Mouse (Mus musculus): ENCODE data around the gene Grn. TPM values are rescaled to one million over a fixed set of nuclear protein-coding genes. Genes with fewer than 3 reads are reported as not detected.

Grn gene
- polyA plus RNA-seq, 1 experiment from 2014 or later = 161 TPM

GRCm38 (mm10) chr11:102433866-102434265 lies 3.8 kb downstream of the Grn start:
- DNase-seq = no peak
- Histone ChIP-seq H3K4me1 (ENCODE audit: insufficient read depth) (peaks cover 26% of the 10 kb centered on the region), H3K4me2 (ENCODE audit: low read depth, low read length) (0 out of 2 replicates have a peak overlapping the region, but pooled peaks have one; percentile 61), H3K9ac (replicated peaks) (no peak overlapping the region), H3K27ac (ENCODE audit: low read depth) (no peak overlapping the region), H3K4me3 (ENCODE audit: low read depth, low read length) (no peak overlapping the region), H3K36me3 (replicated peaks; ENCODE audit: insufficient read depth, low read length) (peaks cover 18% of the 10 kb centered on the region), H3K27me3 (ENCODE audit: insufficient read depth, low read length) (peaks cover 16% of the 10 kb centered on the region), H3K9me3 (ENCODE audit: low read length) (no peaks in the 10 kb centered on the region)
- 84% methylated on average over 7 of the region's 7 CpGs for WGBS (ENCODE audit: insufficient replicate concordance)
- ATAC-seq = no peak
- no peak for TF ChIP-seq CTCF (IDR thresholded peaks at IDR 0.05; ENCODE audit: low read depth)
- no peak for TF ChIP-seq EP300 (IDR thresholded peaks at IDR 0.05; ENCODE audit: low read depth)

DNA sequence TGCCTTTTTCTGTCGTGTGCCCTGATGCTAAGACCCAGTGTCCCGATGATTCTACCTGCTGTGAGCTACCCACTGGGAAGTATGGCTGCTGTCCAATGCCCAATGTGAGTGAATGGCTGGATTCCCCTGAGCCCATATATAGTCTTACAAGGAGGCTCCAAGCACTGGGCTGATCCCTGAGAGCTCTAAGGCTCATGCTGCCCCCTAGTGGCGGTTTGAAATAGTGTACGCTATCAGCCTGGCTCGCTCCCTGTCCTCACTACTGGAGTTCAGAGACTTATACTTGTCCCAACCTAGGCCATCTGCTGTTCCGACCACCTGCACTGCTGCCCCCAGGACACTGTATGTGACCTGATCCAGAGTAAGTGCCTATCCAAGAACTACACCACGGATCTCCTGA lies 4.3 kb downstream of the Grn start:
- peak; percentile 89 for DNase-seq
- Histone ChIP-seq H3K27me3 (ENCODE audit: insufficient read depth, low read length) (peaks cover 18% of the 10 kb centered on the region), H3K4me2 (ENCODE audit: low read depth, low read length) (no peak overlapping the region), H3K4me1 (ENCODE audit: insufficient read depth) (peaks cover 25% of the 10 kb centered on the region), H3K27ac (ENCODE audit: low read depth) (no peak overlapping the region), H3K9ac (replicated peaks) (no peak overlapping the region), H3K9me3 (ENCODE audit: low read length) (no peaks in the 10 kb centered on the region), H3K36me3 (replicated peaks; ENCODE audit: insufficient read depth, low read length) (peaks cover 18% of the 10 kb centered on the region), H3K4me3 (ENCODE audit: low read depth, low read length) (no peak overlapping the region)
- WGBS (ENCODE audit: insufficient replicate concordance) = 17% methylated on average over 7 of the region's 7 CpGs
- ATAC-seq = no peak
- TF ChIP-seq CTCF (IDR thresholded peaks at IDR 0.05; ENCODE audit: low read depth) (peak; percentile 97), EP300 (IDR thresholded peaks at IDR 0.05; ENCODE audit: low read depth) (no peak)

DNA sequence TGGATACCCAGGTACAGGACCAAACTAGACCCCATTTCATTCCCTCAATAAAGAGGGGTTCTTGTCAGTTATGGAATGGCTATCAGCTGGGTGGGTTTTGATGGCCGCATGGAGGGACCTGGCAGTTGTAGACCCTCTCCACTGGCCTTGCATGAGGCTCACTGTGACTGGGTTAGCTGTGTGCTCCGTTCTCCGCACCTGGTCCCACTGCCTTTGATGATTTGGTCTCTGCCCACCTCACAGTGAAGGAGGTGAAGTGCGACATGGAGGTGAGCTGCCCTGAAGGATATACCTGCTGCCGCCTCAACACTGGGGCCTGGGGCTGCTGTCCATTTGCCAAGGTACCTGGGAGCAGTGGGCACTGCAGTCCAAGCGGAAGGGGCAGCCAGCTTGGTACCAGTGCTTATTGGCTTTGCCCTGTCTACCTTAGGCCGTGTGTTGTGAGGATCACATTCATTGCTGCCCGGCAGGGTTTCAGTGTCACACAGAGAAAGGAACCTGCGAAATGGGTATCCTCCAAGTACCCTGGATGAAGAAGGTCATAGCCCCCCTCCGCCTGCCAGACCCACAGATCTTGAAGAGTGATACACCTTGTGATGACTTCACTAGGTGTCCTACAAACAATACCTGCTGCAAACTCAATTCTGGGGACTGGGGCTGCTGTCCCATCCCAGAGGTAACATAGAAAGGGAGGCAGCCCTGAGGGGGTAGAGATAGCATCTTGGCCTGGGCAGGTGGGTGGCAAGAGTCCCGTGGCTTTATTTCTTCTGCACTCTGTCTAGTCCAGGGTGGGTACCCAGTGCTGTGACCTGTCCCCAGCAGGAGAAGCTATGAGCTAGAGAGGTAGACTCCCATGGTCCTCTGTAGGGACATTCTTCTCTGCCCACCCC lies 4.9 kb downstream of the Grn start:
- TF ChIP-seq CTCF (IDR thresholded peaks at IDR 0.05; ENCODE audit: low read depth) (no peak), EP300 (IDR thresholded peaks at IDR 0.05; ENCODE audit: low read depth) (no peak)
- Histone ChIP-seq H3K4me1 (ENCODE audit: insufficient read depth) (peaks cover 18% of the 10 kb centered on the region), H3K36me3 (replicated peaks; ENCODE audit: insufficient read depth, low read length) (peaks cover 18% of the 10 kb centered on the region), H3K27me3 (ENCODE audit: insufficient read depth, low read length) (peaks cover 21% of the 10 kb centered on the region), H3K4me2 (ENCODE audit: low read depth, low read length) (no peak overlapping the region), H3K9ac (replicated peaks) (no peak overlapping the region), H3K9me3 (ENCODE audit: low read length) (no peaks in the 10 kb centered on the region), H3K4me3 (ENCODE audit: low read depth, low read length) (no peak overlapping the region), H3K27ac (ENCODE audit: low read depth) (no peak overlapping the region)
- 82% methylated on average over 11 of the region's 11 CpGs for WGBS (ENCODE audit: insufficient replicate concordance)
- ATAC-seq (no peak), DNase-seq (no peak)

GRCm38 (mm10) chr11:102435754-102436470 lies 5.8 kb downstream of the Grn start:
- Histone ChIP-seq H3K4me1 (ENCODE audit: insufficient read depth) (peaks cover 18% of the 10 kb centered on the region), H3K27me3 (ENCODE audit: insufficient read depth, low read length) (peaks cover 21% of the 10 kb centered on the region), H3K36me3 (replicated peaks; ENCODE audit: insufficient read depth, low read length) (peaks cover 18% of the 10 kb centered on the region), H3K9ac (replicated peaks) (no peak overlapping the region), H3K4me3 (ENCODE audit: low read depth, low read length) (no peak overlapping the region), H3K27ac (ENCODE audit: low read depth) (no peak overlapping the region), H3K4me2 (ENCODE audit: low read depth, low read length) (no peak overlapping the region), H3K9me3 (ENCODE audit: low read length) (no peaks in the 10 kb centered on the region)
- ATAC-seq (no peak), DNase-seq (no peak)
- TF ChIP-seq EP300 (IDR thresholded peaks at IDR 0.05; ENCODE audit: low read depth) = no peak
- TF ChIP-seq CTCF (IDR thresholded peaks at IDR 0.05; ENCODE audit: low read depth) = no peak
- WGBS (ENCODE audit: insufficient replicate concordance) = 87% methylated on average over 18 of the region's 18 CpGs

DNA sequence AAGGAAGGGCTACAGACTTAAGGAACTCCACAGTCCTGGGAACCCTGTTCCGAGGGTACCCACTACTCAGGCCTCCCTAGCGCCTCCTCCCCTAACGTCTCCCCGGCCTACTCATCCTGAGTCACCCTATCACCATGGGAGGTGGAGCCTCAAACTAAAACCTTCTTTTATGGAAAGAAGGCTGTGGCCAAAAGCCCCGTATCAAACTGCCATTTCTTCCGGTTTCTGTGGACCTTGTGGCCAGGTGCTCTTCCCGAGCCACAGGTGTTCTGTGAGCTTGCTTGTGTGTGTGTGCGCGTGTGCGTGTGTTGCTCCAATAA lies 6.3 kb downstream of the Grn start:
- Histone ChIP-seq H3K9ac (replicated peaks) (no peak overlapping the region), H3K4me3 (ENCODE audit: low read depth, low read length) (no peak overlapping the region), H3K27me3 (ENCODE audit: insufficient read depth, low read length) (peaks cover 21% of the 10 kb centered on the region), H3K36me3 (replicated peaks; ENCODE audit: insufficient read depth, low read length) (peaks cover 18% of the 10 kb centered on the region), H3K4me2 (ENCODE audit: low read depth, low read length) (no peak overlapping the region), H3K27ac (ENCODE audit: low read depth) (no peak overlapping the region), H3K9me3 (ENCODE audit: low read length) (no peaks in the 10 kb centered on the region), H3K4me1 (ENCODE audit: insufficient read depth) (peaks cover 14% of the 10 kb centered on the region)
- no peak for TF ChIP-seq CTCF (IDR thresholded peaks at IDR 0.05; ENCODE audit: low read depth)
- no peak for TF ChIP-seq EP300 (IDR thresholded peaks at IDR 0.05; ENCODE audit: low read depth)
- DNase-seq (no peak), ATAC-seq (no peak)
- WGBS (ENCODE audit: insufficient replicate concordance) = 82% methylated on average over 10 of the region's 10 CpGs
